Mouse (Mus musculus): ENCODE results near the gene Smim24.

The Smim24 gene

GRCm38 (mm10) chr10:81365073-81365472, 27.8 kb upstream of the Smim24 start:
- no peak for DNase-seq (ENCODE audit: extremely low spot score, low spot score)

GRCm38 (mm10) chr10:81365672-81366476, 27.0 kb upstream of the Smim24 start, which contains the start of gene 4930404N11Rik:
4930404N11Rik (minus strand) TSS chr10:81365816.
- DNase-seq (ENCODE audit: extremely low spot score, low spot score), result peak; percentile 60

GRCm38 (mm10) chr10:81366477-81367206, 26.2 kb upstream of the Smim24 start:
- DNase-seq (ENCODE audit: extremely low spot score, low spot score), result no peak

- no peak for DNase-seq (ENCODE audit: extremely low spot score, low spot score)
Observed at GRCm38 (mm10) chr10:81367207-81367495, 25.7 kb upstream of the Smim24 start.

GRCm38 (mm10) chr10:81375322-81375721, 17.5 kb upstream of the Smim24 start:
- DNase-seq (ENCODE audit: extremely low spot score, low spot score), result no peak

GRCm38 (mm10) chr10:81376561-81377361, 16.1 kb upstream of the Smim24 start:
- DNase-seq (ENCODE audit: extremely low spot score, low spot score), result no peak

GRCm38 (mm10) chr10:81377362-81377664, 15.5 kb upstream of the Smim24 start:
- DNase-seq (ENCODE audit: extremely low spot score, low spot score), result no peak

GRCm38 (mm10) chr10:81377793-81378552, 14.9 kb upstream of the Smim24 start, which contains the start of gene Fzr1:
Fzr1 (minus strand) TSS chr10:81378516.
- DNase-seq (ENCODE audit: extremely low spot score, low spot score), result no peak

GRCm38 (mm10) chr10:81378553-81379182, 14.2 kb upstream of the Smim24 start:
- DNase-seq (ENCODE audit: extremely low spot score, low spot score), result peak; percentile 100

GRCm38 (mm10) chr10:81379183-81379553, 13.7 kb upstream of the Smim24 start:
- no peak for DNase-seq (ENCODE audit: extremely low spot score, low spot score)

- no peak for DNase-seq (ENCODE audit: extremely low spot score, low spot score)
Observed at GRCm38 (mm10) chr10:81379809-81380378, 13.0 kb upstream of the Smim24 start.

- DNase-seq (ENCODE audit: extremely low spot score, low spot score), result no peak
Observed at GRCm38 (mm10) chr10:81382039-81382438, 10.8 kb upstream of the Smim24 start.

- peak; percentile 99 for DNase-seq (ENCODE audit: extremely low spot score, low spot score)
Observed at GRCm38 (mm10) chr10:81383802-81384604, 8.8 kb upstream of the Smim24 start, which contains the start of the genes Dohh and Gm48551. Dohh (plus strand) TSS chr10:81384428. Gm48551 (plus strand) TSS chr10:81384466.

- DNase-seq (ENCODE audit: extremely low spot score, low spot score), result no peak
Observed at GRCm38 (mm10) chr10:81384605-81384982, 8.3 kb upstream of the Smim24 start.

GRCm38 (mm10) chr10:81385603-81386306, 7.1 kb upstream of the Smim24 start:
- no peak for DNase-seq (ENCODE audit: extremely low spot score, low spot score)

GRCm38 (mm10) chr10:81387716-81388115, 5.1 kb upstream of the Smim24 start:
- DNase-seq (ENCODE audit: extremely low spot score, low spot score), result no peak

GRCm38 (mm10) chr10:81388505-81389055, 4.3 kb upstream of the Smim24 start, which contains the start of gene Gm48552:
Gm48552 (plus strand) TSS chr10:81389005.
- DNase-seq (ENCODE audit: extremely low spot score, low spot score), result no peak

GRCm38 (mm10) chr10:81389373-81389772, 3.5 kb upstream of the Smim24 start:
- DNase-seq (ENCODE audit: extremely low spot score, low spot score), result no peak
